8 mouse cellular contexts compared by ENCODE assay signal in the genomic region with DNA sequence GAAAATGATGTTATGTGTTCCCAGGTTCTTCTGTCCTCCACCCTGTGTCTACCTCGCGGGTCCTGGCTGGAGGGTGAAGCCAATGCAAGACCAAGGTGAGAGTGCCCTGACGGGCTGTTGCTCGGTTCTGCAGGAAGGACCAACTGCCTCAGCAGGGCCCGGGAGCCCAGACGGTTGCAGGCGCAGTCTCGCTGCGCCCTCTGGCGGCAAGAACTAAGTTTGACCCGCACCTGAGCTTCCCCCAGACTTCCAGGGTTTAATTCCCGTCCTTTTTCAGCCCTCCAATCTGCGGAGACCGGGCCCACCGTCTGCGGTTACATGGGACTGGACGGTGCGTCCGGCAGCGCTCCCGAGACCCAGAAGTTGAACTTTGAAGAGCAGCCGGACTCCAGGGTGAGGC. TPM values are rescaled to one million over a fixed set of nuclear protein-coding genes. Genes with fewer than 3 reads are reported as not detected.
DNase-seq lines count a peak whose midpoint lies in the region; ATAC-seq and TF ChIP-seq lines count a peak whose summit lies in the region.

No protein-coding gene starts in this region.

- H3K4me1 ChIP-seq in MEL (ENCODE audit: control insufficient read depth in 1 of 2, insufficient read depth in 2 of 2, low read length in 2 of 2): peaks cover 0 to 11% of the 10 kb centered on the region in 2 experiments; a peak in 3 of 4 replicates
- peaks cover 24% of the 10 kb centered on the region for H3K4me1 ChIP-seq in intestine, embryonic 16.5 days (ENCODE audit: control insufficient read depth, insufficient read depth, low read length)
- H3K4me1 ChIP-seq in limb, embryonic 11.5 days (ENCODE audit: control insufficient read depth, insufficient read depth, low read length): peaks cover 9% of the 10 kb centered on the region; the same call in 1 of the 2 replicates

- TF ChIP-seq EP300 in MEL (IDR thresholded peaks at IDR 0.05; ENCODE audit: low read depth in 1 of 2, low read length in 2 of 2): no peak

- no peaks in the 10 kb centered on the region for H3K79me2 ChIP-seq in MEL (ENCODE audit: control insufficient read depth, insufficient read depth, low read length, poor library complexity)

- TF ChIP-seq RAD21 in MEL (IDR thresholded peaks at IDR 0.05; ENCODE audit: low read depth, low read length): peak; percentile 59

- H3K27me3 ChIP-seq in MEL (ENCODE audit: control insufficient read depth in 1 of 2, insufficient read depth in 2 of 2, low read length in 2 of 2): peaks cover 0 to 3% of the 10 kb centered on the region in 2 experiments; a peak in 2 of 4 replicates
- peaks cover 25% of the 10 kb centered on the region for H3K27me3 ChIP-seq in intestine, embryonic 16.5 days (replicated peaks; ENCODE audit: control insufficient read depth, insufficient read depth, low read length)
- peaks cover 66% of the 10 kb centered on the region for H3K27me3 ChIP-seq in limb, embryonic 11.5 days (ENCODE audit: control insufficient read depth, insufficient read depth, low read length)

- peak; percentile 74 for DNase-seq in 3134 (ENCODE audit: extremely low read depth, insufficient read length, low spot score)
- DNase-seq in MEL (ENCODE audit: low read depth, low spot score): peak; percentile 60
- peak; percentile 79 to 85 for DNase-seq in cerebellum, postnatal 25 days
- DNase-seq in gastrocnemius, postnatal 10 days: peak; percentile 79
- DNase-seq in limb, embryonic 11.5 days (ENCODE audit: low spot score): peak; percentile 84
- peak; percentile 16 to 43 for DNase-seq in natural killer cell, adult 2 months (ENCODE audit: low spot score in 2 of 2)
- DNase-seq in testis, postnatal 14 days (ENCODE audit: low spot score): peak; percentile 55

- ATAC-seq in intestine, embryonic 16.5 days: peak; percentile 17; the same call in 1 of the 2 replicates
- ATAC-seq in limb, embryonic 11.5 days (ENCODE audit: insufficient number of reproducible peaks, low FRiP score, low TSS enrichment, low read depth): peak; percentile 27; the same call in 1 of the 2 replicates

- TF ChIP-seq CTCF in MEL (IDR thresholded peaks at IDR 0.05 in 2 of 3, conservative IDR thresholded peaks at IDR 0.05 in 1 of 3; ENCODE audit: control insufficient read depth in 1 of 3, insufficient read depth in 1 of 3, low read depth in 2 of 3, low read length in 3 of 3, poor library complexity in 1 of 3, severe bottlenecking in 1 of 3): peak; percentile 75 to 97 (median 82)

- peaks cover 0 to 3% of the 10 kb centered on the region in 2 experiments; a peak in 1 of 4 replicates for H3K36me3 ChIP-seq in MEL (ENCODE audit: control insufficient read depth in 1 of 2, insufficient read depth in 2 of 2, low read length in 2 of 2)
- H3K36me3 ChIP-seq in intestine, embryonic 16.5 days (ENCODE audit: control insufficient read depth, insufficient read depth, low read length): no peaks in the 10 kb centered on the region
- H3K36me3 ChIP-seq in limb, embryonic 11.5 days (ENCODE audit: control insufficient read depth, insufficient read depth, low read length): no peaks in the 10 kb centered on the region

- H3K4me3 ChIP-seq in MEL (ENCODE audit: control insufficient read depth in 1 of 2, insufficient read depth in 1 of 2, low read depth in 2 of 2, low read length in 2 of 2): peak overlapping the region; percentile 24 to 57; a peak in 2 of 4 replicates
- 0 out of 2 replicates have a peak overlapping the region, but pooled peaks have one; percentile 8 for H3K4me3 ChIP-seq in intestine, embryonic 16.5 days (ENCODE audit: low read length)
- no peak overlapping the region for H3K4me3 ChIP-seq in limb, embryonic 11.5 days (ENCODE audit: low read depth, low read length)

- H3K27ac ChIP-seq in MEL (ENCODE audit: control insufficient read depth, low read depth, low read length): no peak overlapping the region
- no peak overlapping the region for H3K27ac ChIP-seq in intestine, embryonic 16.5 days (ENCODE audit: low read length)
- H3K27ac ChIP-seq in limb, embryonic 11.5 days (replicated peaks; ENCODE audit: low read depth, low read length): no peak overlapping the region

- no peak for TF ChIP-seq POLR2A in MEL (IDR thresholded peaks at IDR 0.05; ENCODE audit: control insufficient read depth in 1 of 2, insufficient read depth in 1 of 2, low read depth in 1 of 2, low read length in 2 of 2, poor library complexity in 1 of 2)

- H3K4me2 ChIP-seq in intestine, embryonic 16.5 days (ENCODE audit: low read depth, low read length): peak overlapping the region; percentile 31; the same call in 1 of the 2 replicates
- no peak overlapping the region for H3K4me2 ChIP-seq in limb, embryonic 11.5 days (ENCODE audit: low read depth, severe bottlenecking)

- WGBS in intestine, embryonic 16.5 days: 1% methylated on average over 22 of the region's 22 CpGs
- under 1% methylated on average over 22 of the region's 22 CpGs for WGBS in limb, embryonic 11.5 days

- H3K9ac ChIP-seq in MEL (ENCODE audit: control insufficient read depth, low read depth, low read length, poor library complexity, severe bottlenecking): no peak overlapping the region
- H3K9ac ChIP-seq in intestine, embryonic 16.5 days (ENCODE audit: low read depth, low read length): no peak overlapping the region
- H3K9ac ChIP-seq in limb, embryonic 11.5 days (ENCODE audit: low read length): no peak overlapping the region

- H3K9me3 ChIP-seq in MEL (replicated peaks; ENCODE audit: insufficient read depth, low read length): no peaks in the 10 kb centered on the region
- H3K9me3 ChIP-seq in intestine, embryonic 16.5 days (ENCODE audit: control insufficient read depth, low read length): no peaks in the 10 kb centered on the region
- H3K9me3 ChIP-seq in limb, embryonic 11.5 days (ENCODE audit: control insufficient read depth, low read length): no peaks in the 10 kb centered on the region

TF ChIP-seq in MEL, 35 proteins besides CTCF, POLR2A, EP300 and RAD21:
- peak; percentile 55 for TF ChIP-seq SMC3 (IDR thresholded peaks at IDR 0.05; ENCODE audit: low read depth, low read length)
- no peak for TF ChIP-seq TCF12 (IDR thresholded peaks at IDR 0.05; ENCODE audit: low read depth, low read length)
- 0 out of 2 replicates have a peak, but pooled peaks have one; percentile 14 for TF ChIP-seq ELF1 (IDR thresholded peaks at IDR 0.05; ENCODE audit: low read depth, low read length)
- 0 out of 2 replicates have a peak, but pooled peaks have one; percentile 11 for TF ChIP-seq ZC3H11A (IDR thresholded peaks at IDR 0.05; ENCODE audit: low read depth, low read length)
- TF ChIP-seq BHLHE40 (IDR thresholded peaks at IDR 0.05; ENCODE audit: borderline replicate concordance, low read depth, low read length): no peak

RNA-seq across cellular contexts. Expression of gene Matn4, which starts 2.7 kb away (rescaled TPM):
- not detected in 2 replicates for total RNA-seq in MEL (2012; rRNA removed)
- not detected for polyA plus RNA-seq in MEL (2012; ENCODE audit: insufficient read depth in 1 of 2, insufficient read length in 2 of 2, low read depth in 1 of 2, low replicate concordance in 2 of 2, missing spikeins in 1 of 2)
- 1 to 10 TPM; 5.8 to 7.8 TPM for total RNA-seq in gastrocnemius, postnatal 10 days (2021)
- 8.3 and 9.0 TPM in 2 replicates for polyA plus RNA-seq in intestine, embryonic 16.5 days (2015; fragmentation: Nextera tagmentation; extraction: Ambion mirVana)
- 2.7 and 3.6 TPM in 2 replicates for polyA plus RNA-seq in limb, embryonic 11.5 days (2014; fragmentation: Nextera tagmentation; extraction: Ambion mirVana)

RNA-seq across cellular contexts. Expression of gene Rbpjl, which starts 4.8 kb away (rescaled TPM):
- not detected in 2 replicates for total RNA-seq in MEL (2012; rRNA removed)
- polyA plus RNA-seq in MEL (2012; ENCODE audit: insufficient read depth in 1 of 2, insufficient read length in 2 of 2, low read depth in 1 of 2, low replicate concordance in 2 of 2, missing spikeins in 1 of 2): under 1 TPM in 1 of 2 experiments, not detected in 1; 0.07 TPM
- under 1 TPM; 0.05 to 0.07 TPM for total RNA-seq in gastrocnemius, postnatal 10 days (2021)
- polyA plus RNA-seq in intestine, embryonic 16.5 days (2015; fragmentation: Nextera tagmentation; extraction: Ambion mirVana): 25.1 and 25.4 TPM in 2 replicates
- 0.04 and 0.16 TPM in 2 replicates for polyA plus RNA-seq in limb, embryonic 11.5 days (2014; fragmentation: Nextera tagmentation; extraction: Ambion mirVana)

RNA-seq across cellular contexts. Expression of gene Slpi, which starts 18.8 kb away (rescaled TPM):
- not detected in 2 replicates for total RNA-seq in MEL (2012; rRNA removed)
- not detected for polyA plus RNA-seq in MEL (2012; ENCODE audit: insufficient read depth in 1 of 2, insufficient read length in 2 of 2, low read depth in 1 of 2, low replicate concordance in 2 of 2, missing spikeins in 1 of 2)
- 1 to 10 TPM in 1 of 2 experiments, not detected in 1; 1.4 TPM for total RNA-seq in gastrocnemius, postnatal 10 days (2021)
- 2.3 and 2.7 TPM in 2 replicates for polyA plus RNA-seq in intestine, embryonic 16.5 days (2015; fragmentation: Nextera tagmentation; extraction: Ambion mirVana)
- 0.43 and 0.76 TPM in 2 replicates for polyA plus RNA-seq in limb, embryonic 11.5 days (2014; fragmentation: Nextera tagmentation; extraction: Ambion mirVana)

RNA-seq across cellular contexts. Expression of gene Sdc4, which starts 36.0 kb away (rescaled TPM):
- total RNA-seq in MEL (2012; rRNA removed): not detected in 2 replicates
- not detected for polyA plus RNA-seq in MEL (2012; ENCODE audit: insufficient read depth in 1 of 2, insufficient read length in 2 of 2, low read depth in 1 of 2, low replicate concordance in 2 of 2, missing spikeins in 1 of 2)
- total RNA-seq in gastrocnemius, postnatal 10 days (2021): 10 to 100 TPM; 52.5 TPM
- polyA plus RNA-seq in intestine, embryonic 16.5 days (2015; fragmentation: Nextera tagmentation; extraction: Ambion mirVana): 130 and 138 TPM in 2 replicates
- polyA plus RNA-seq in limb, embryonic 11.5 days (2014; fragmentation: Nextera tagmentation; extraction: Ambion mirVana): 22.6 and 23.6 TPM in 2 replicates

RNA-seq across cellular contexts. Expression of gene Sys1, which starts 49.1 kb away (rescaled TPM):
- total RNA-seq in MEL (2012; rRNA removed): 94.3 and 96.5 TPM in 2 replicates
- 10 to 100 TPM in 1 of 2 experiments, not detected in 1; 85.8 TPM for polyA plus RNA-seq in MEL (2012; ENCODE audit: insufficient read depth in 1 of 2, insufficient read length in 2 of 2, low read depth in 1 of 2, low replicate concordance in 2 of 2, missing spikeins in 1 of 2)
- total RNA-seq in gastrocnemius, postnatal 10 days (2021): 10 to 100 TPM; 16.8 to 18.4 TPM
- polyA plus RNA-seq in intestine, embryonic 16.5 days (2015; fragmentation: Nextera tagmentation; extraction: Ambion mirVana): 54.0 and 56.4 TPM in 2 replicates
- 52.6 and 53.6 TPM in 2 replicates for polyA plus RNA-seq in limb, embryonic 11.5 days (2014; fragmentation: Nextera tagmentation; extraction: Ambion mirVana)

Comparison
In these comparisons a context has a peak if more than half of its experiments do, and no peak if none do; other contexts are left out.
1. DNase-seq: peak in every context shown above with its lines; median percentile 84 in limb, embryonic 11.5 days; 82 in cerebellum, postnatal 25 days; 79 in gastrocnemius, postnatal 10 days; 74 in 3134; 60 in MEL; 55 in testis, postnatal 14 days; 30 in natural killer cell, adult 2 months.
2. RNA of gene Rbpjl, which starts 4.8 kb away (polyA plus RNA-seq): 25.1 to 25.4 TPM in intestine, embryonic 16.5 days; 0.07 TPM in MEL and 0.04 to 0.16 TPM in limb, embryonic 11.5 days; every median in the first group is over 10 times any median in the second.